Mouse (Mus musculus): Measurements from ENCODE around the gene Cpne9. TPM values are rescaled to one million over a fixed set of nuclear protein-coding genes. Genes with fewer than 3 reads are reported as not detected.
A peak's percentile ranks its signal among the peaks of the same experiment; 100 is the strongest.

Cpne9 gene
- polyA plus RNA-seq, 1 experiment = 0.13 TPM

DNA sequence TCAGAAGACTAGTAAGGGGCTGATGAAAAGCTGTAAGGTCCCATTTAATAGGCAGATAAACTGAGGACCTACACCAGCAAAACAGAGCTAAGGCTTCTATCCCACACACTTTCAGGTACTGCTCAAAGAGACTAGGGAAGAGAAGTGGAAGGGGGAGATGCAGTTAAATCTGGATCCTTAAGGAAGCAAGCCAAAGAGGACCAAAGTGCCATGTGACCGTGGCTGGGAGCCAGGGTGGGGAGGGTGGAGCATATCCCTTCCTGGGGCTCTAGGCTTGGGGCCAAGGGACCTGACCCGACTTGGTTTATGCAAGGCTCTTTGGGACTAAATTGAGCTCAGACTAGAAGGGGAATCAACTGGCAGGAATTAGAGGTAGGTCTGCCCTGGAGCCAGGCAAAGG lies 62.2 kb downstream of the Cpne9 start:
- no peaks in the 10 kb centered on the region for H3K36me3 ChIP-seq (ENCODE audit: control insufficient read depth, insufficient read depth, low read length)
- WGBS = 58% methylated on average over 2 of the region's 2 CpGs
- no peak for DNase-seq (ENCODE audit: low read depth in 1 of 2, low spot score in 2 of 2)
- H3K27me3 ChIP-seq (ENCODE audit: control insufficient read depth, insufficient read depth, low read length) = peaks cover 6% of the 10 kb centered on the region; the same call in 1 of the 2 replicates
- 0 out of 2 replicates have a peak overlapping the region, but pooled peaks have one; percentile 23 for H3K27ac ChIP-seq (ENCODE audit: insufficient read depth, low read length)
- no peak overlapping the region for H3K4me3 ChIP-seq (ENCODE audit: extremely low read depth, insufficient read depth, insufficient read length)
- TF ChIP-seq POLR2A (IDR thresholded peaks at IDR 0.05; ENCODE audit: low read depth, low read length) (no peak), CTCF (IDR thresholded peaks at IDR 0.05; ENCODE audit: extremely low read depth, insufficient read depth, insufficient read length, insufficient replicate concordance) (no peak)
- peaks cover 2% of the 10 kb centered on the region; the same call in 1 of the 2 replicates for H3K4me1 ChIP-seq (ENCODE audit: control insufficient read depth, insufficient read depth, insufficient read length)

GRCm38 (mm10) chr6:113346897-113347296 lies 64.8 kb downstream of the Cpne9 start:
- 89% methylated on average over 4 of the region's 4 CpGs for WGBS
- no peaks in the 10 kb centered on the region for H3K36me3 ChIP-seq (ENCODE audit: control insufficient read depth, insufficient read depth, low read length)

GRCm38 (mm10) chr6:113350538-113350937 lies 68.4 kb downstream of the Cpne9 start:
- Histone ChIP-seq H3K36me3 (ENCODE audit: control insufficient read depth, insufficient read depth, low read length) (no peaks in the 10 kb centered on the region), H3K4me3 (ENCODE audit: extremely low read depth, insufficient read depth, insufficient read length) (no peak overlapping the region), H3K27ac (ENCODE audit: insufficient read depth, low read length) (no peak overlapping the region), H3K27me3 (ENCODE audit: control insufficient read depth, insufficient read depth, low read length) (no peaks in the 10 kb centered on the region), H3K4me1 (ENCODE audit: control insufficient read depth, insufficient read depth, insufficient read length) (no peaks in the 10 kb centered on the region)
- no peak for DNase-seq (ENCODE audit: low read depth in 1 of 2, low spot score in 2 of 2)
- no peak for TF ChIP-seq CTCF (IDR thresholded peaks at IDR 0.05; ENCODE audit: extremely low read depth, insufficient read depth, insufficient read length, insufficient replicate concordance)
- TF ChIP-seq POLR2A (IDR thresholded peaks at IDR 0.05; ENCODE audit: low read depth, low read length) = no peak

More at GRCm38 (mm10) chr6:113346897-113347296, 64.8 kb downstream of the Cpne9 start:
- Histone ChIP-seq H3K27me3 (ENCODE audit: control insufficient read depth, insufficient read depth, low read length) (peaks cover 6% of the 10 kb centered on the region; the same call in 1 of the 2 replicates), H3K27ac (ENCODE audit: insufficient read depth, low read length) (no peak overlapping the region), H3K4me1 (ENCODE audit: control insufficient read depth, insufficient read depth, insufficient read length) (peaks cover 2% of the 10 kb centered on the region; the same call in 1 of the 2 replicates), H3K4me3 (ENCODE audit: extremely low read depth, insufficient read depth, insufficient read length) (no peak overlapping the region)
- DNase-seq (ENCODE audit: low read depth in 1 of 2, low spot score in 2 of 2) = no peak
- TF ChIP-seq POLR2A (IDR thresholded peaks at IDR 0.05; ENCODE audit: low read depth, low read length) (no peak), CTCF (IDR thresholded peaks at IDR 0.05; ENCODE audit: extremely low read depth, insufficient read depth, insufficient read length, insufficient replicate concordance) (no peak)

DNA sequence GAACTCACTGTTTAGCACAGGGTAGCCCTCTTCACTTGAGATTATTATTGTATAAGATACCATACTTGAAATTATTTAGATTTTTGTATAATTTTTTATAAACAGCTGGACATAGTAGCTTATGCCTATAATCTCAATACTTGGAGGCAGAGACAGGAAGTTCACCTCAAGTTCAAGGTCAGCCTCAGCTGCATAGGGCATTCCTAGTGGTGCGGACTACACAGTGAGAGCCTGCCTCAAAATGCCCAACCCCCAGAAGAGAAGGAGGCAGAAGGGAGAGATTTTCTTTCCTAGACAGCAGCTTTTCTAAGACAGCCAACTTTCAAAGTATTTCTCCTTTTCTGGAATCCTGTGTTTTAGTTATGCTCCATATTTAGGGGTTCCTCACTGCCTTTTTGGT lies 69.1 kb downstream of the Cpne9 start:
- H3K27ac ChIP-seq (ENCODE audit: insufficient read depth, low read length) = no peak overlapping the region

DNA sequence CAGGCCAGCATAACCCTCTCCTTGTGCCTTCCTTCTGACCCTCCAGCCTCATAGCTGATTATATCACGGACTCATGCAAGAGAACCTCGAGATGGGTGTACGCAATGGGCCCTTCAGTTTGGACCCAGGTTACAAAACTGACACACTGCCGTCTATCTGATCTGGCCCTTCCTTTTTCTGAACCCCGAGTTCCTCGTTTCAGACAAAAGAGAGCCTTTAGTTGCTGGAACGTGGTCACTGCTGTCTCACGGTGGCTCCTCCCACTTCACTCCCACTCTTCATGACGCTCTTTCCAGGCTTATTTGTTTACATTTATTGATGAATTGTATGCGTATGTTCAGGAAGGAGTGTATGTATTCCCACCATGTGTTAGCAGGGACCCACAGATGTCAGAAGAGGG lies 69.5 kb downstream of the Cpne9 start:
- TF ChIP-seq CTCF (IDR thresholded peaks at IDR 0.05; ENCODE audit: extremely low read depth, insufficient read depth, insufficient read length, insufficient replicate concordance) (no peak), POLR2A (IDR thresholded peaks at IDR 0.05; ENCODE audit: low read depth, low read length) (no peak)
- no peaks in the 10 kb centered on the region for H3K4me1 ChIP-seq (ENCODE audit: control insufficient read depth, insufficient read depth, insufficient read length)
- H3K4me3 ChIP-seq (ENCODE audit: extremely low read depth, insufficient read depth, insufficient read length) = no peak overlapping the region
- WGBS = 41% methylated on average over 10 of the region's 10 CpGs
- no peaks in the 10 kb centered on the region for H3K36me3 ChIP-seq (ENCODE audit: control insufficient read depth, insufficient read depth, low read length)
- no peak overlapping the region for H3K27ac ChIP-seq (ENCODE audit: insufficient read depth, low read length)
- H3K27me3 ChIP-seq (ENCODE audit: control insufficient read depth, insufficient read depth, low read length) = no peaks in the 10 kb centered on the region
- DNase-seq (ENCODE audit: low read depth in 1 of 2, low spot score in 2 of 2) = no peak

More for the DNA sequence above, 69.1 kb downstream of the Cpne9 start:
- H3K4me3 ChIP-seq (ENCODE audit: extremely low read depth, insufficient read depth, insufficient read length) = no peak overlapping the region
- TF ChIP-seq CTCF (IDR thresholded peaks at IDR 0.05; ENCODE audit: extremely low read depth, insufficient read depth, insufficient read length, insufficient replicate concordance) = no peak
- no peaks in the 10 kb centered on the region for H3K36me3 ChIP-seq (ENCODE audit: control insufficient read depth, insufficient read depth, low read length)
- WGBS = 93% methylated on average over 1 of the region's 1 CpGs
- no peak for DNase-seq (ENCODE audit: low read depth in 1 of 2, low spot score in 2 of 2)
- no peaks in the 10 kb centered on the region for H3K4me1 ChIP-seq (ENCODE audit: control insufficient read depth, insufficient read depth, insufficient read length)
- no peaks in the 10 kb centered on the region for H3K27me3 ChIP-seq (ENCODE audit: control insufficient read depth, insufficient read depth, low read length)

GRCm38 (mm10) chr6:113352820-113353219 lies 70.7 kb downstream of the Cpne9 start:
- 90% methylated on average over 3 of the region's 3 CpGs for WGBS
- DNase-seq (ENCODE audit: low read depth in 1 of 2, low spot score in 2 of 2) = no peak
- H3K27ac ChIP-seq (ENCODE audit: insufficient read depth, low read length) = no peak overlapping the region
- H3K27me3 ChIP-seq (ENCODE audit: control insufficient read depth, insufficient read depth, low read length) = no peaks in the 10 kb centered on the region
- TF ChIP-seq CTCF (IDR thresholded peaks at IDR 0.05; ENCODE audit: extremely low read depth, insufficient read depth, insufficient read length, insufficient replicate concordance) = no peak
- TF ChIP-seq POLR2A (IDR thresholded peaks at IDR 0.05; ENCODE audit: low read depth, low read length) = no peak
- H3K36me3 ChIP-seq (ENCODE audit: control insufficient read depth, insufficient read depth, low read length) = no peaks in the 10 kb centered on the region
- no peak overlapping the region for H3K4me3 ChIP-seq (ENCODE audit: extremely low read depth, insufficient read depth, insufficient read length)
- no peaks in the 10 kb centered on the region for H3K4me1 ChIP-seq (ENCODE audit: control insufficient read depth, insufficient read depth, insufficient read length)

GRCm38 (mm10) chr6:113353696-113354095 lies 71.6 kb downstream of the Cpne9 start:
- H3K36me3 ChIP-seq (ENCODE audit: control insufficient read depth, insufficient read depth, low read length) = no peaks in the 10 kb centered on the region
- no peak overlapping the region for H3K27ac ChIP-seq (ENCODE audit: insufficient read depth, low read length)
- H3K4me3 ChIP-seq (ENCODE audit: extremely low read depth, insufficient read depth, insufficient read length) = no peak overlapping the region
- WGBS = 76% methylated on average over 3 of the region's 3 CpGs
- no peak for DNase-seq (ENCODE audit: low read depth in 1 of 2, low spot score in 2 of 2)
- no peaks in the 10 kb centered on the region for H3K4me1 ChIP-seq (ENCODE audit: control insufficient read depth, insufficient read depth, insufficient read length)
- no peaks in the 10 kb centered on the region for H3K27me3 ChIP-seq (ENCODE audit: control insufficient read depth, insufficient read depth, low read length)
- TF ChIP-seq CTCF (IDR thresholded peaks at IDR 0.05; ENCODE audit: extremely low read depth, insufficient read depth, insufficient read length, insufficient replicate concordance) (no peak), POLR2A (IDR thresholded peaks at IDR 0.05; ENCODE audit: low read depth, low read length) (no peak)

Other genes with a start within 250 kb of the Cpne9 start
- gene Thumpd3, start 236.1 kb upstream of the Cpne9 start, polyA plus RNA-seq (2012; rRNA removed) = 4.8 and 5.8 TPM in 2 replicates
- gene Setd5, start 204.9 kb upstream of the Cpne9 start, polyA plus RNA-seq (2012; rRNA removed) = 22.4 and 22.5 TPM in 2 replicates
- gene Lhfpl4, start 86.9 kb upstream of the Cpne9 start, polyA plus RNA-seq (2012; rRNA removed) = 0.06 and 0.08 TPM in 2 replicates
- 47.4 and 64.4 TPM in 2 replicates for gene Mtmr14, start 44.5 kb upstream of the Cpne9 start, polyA plus RNA-seq (2012; rRNA removed)
- gene Brpf1, start 24.8 kb downstream of the Cpne9 start, polyA plus RNA-seq (2012; rRNA removed) = 24.2 and 26.3 TPM in 2 replicates
- gene Ogg1, start 44.7 kb downstream of the Cpne9 start, polyA plus RNA-seq (2012; rRNA removed) = 13.0 and 14.8 TPM in 2 replicates
- 21.0 and 22.6 TPM in 2 replicates for gene Camk1, start 61.7 kb downstream of the Cpne9 start, polyA plus RNA-seq (2012; rRNA removed)
- 17.1 and 22.1 TPM in 2 replicates for gene Tada3, start 95.6 kb downstream of the Cpne9 start, polyA plus RNA-seq (2012; rRNA removed)
- gene Arpc4, start 95.8 kb downstream of the Cpne9 start, polyA plus RNA-seq (2012; rRNA removed) = 87.2 and 94.8 TPM in 2 replicates
- gene Ttll3, start 107.0 kb downstream of the Cpne9 start, polyA plus RNA-seq (2012; rRNA removed) = 20.9 and 21.2 TPM in 2 replicates
- 29.2 and 53.2 TPM in 2 replicates for gene Rpusd3, start 137.0 kb downstream of the Cpne9 start, polyA plus RNA-seq (2012; rRNA removed)
- gene Cidec, start 153.5 kb downstream of the Cpne9 start, polyA plus RNA-seq (2012; rRNA removed) = 4.7 and 7.8 TPM in 2 replicates
- 32.2 and 33.6 TPM in 2 replicates for gene Jagn1, start 160.3 kb downstream of the Cpne9 start, polyA plus RNA-seq (2012; rRNA removed)
- gene Il17re, start 176.2 kb downstream of the Cpne9 start, polyA plus RNA-seq (2012; rRNA removed) = 0.61 and 1.3 TPM in 2 replicates
- 10.9 and 12.4 TPM in 2 replicates for gene Il17rc, start 189.1 kb downstream of the Cpne9 start, polyA plus RNA-seq (2012; rRNA removed)
- 7.8 and 8.4 TPM in 2 replicates for gene Creld1, start 201.0 kb downstream of the Cpne9 start, polyA plus RNA-seq (2012; rRNA removed)
- 0.04 TPM in 2 replicates for gene Prrt3, start 219.6 kb downstream of the Cpne9 start, polyA plus RNA-seq (2012; rRNA removed)
- gene Emc3, start 249.3 kb downstream of the Cpne9 start, polyA plus RNA-seq (2012; rRNA removed) = 18.2 and 20.0 TPM in 2 replicates
- gene Fancd2, start 249.4 kb downstream of the Cpne9 start, polyA plus RNA-seq (2012; rRNA removed) = 2.3 and 2.8 TPM in 2 replicates